Mouse (Mus musculus): Measurements from ENCODE around the gene Foxd2.

Gene Foxd2

GRCm38 (mm10) chr4:114909602-114910484 is 1.2 kb upstream of the Foxd2 start:
- peak; percentile 47 for DNase-seq

DNA sequence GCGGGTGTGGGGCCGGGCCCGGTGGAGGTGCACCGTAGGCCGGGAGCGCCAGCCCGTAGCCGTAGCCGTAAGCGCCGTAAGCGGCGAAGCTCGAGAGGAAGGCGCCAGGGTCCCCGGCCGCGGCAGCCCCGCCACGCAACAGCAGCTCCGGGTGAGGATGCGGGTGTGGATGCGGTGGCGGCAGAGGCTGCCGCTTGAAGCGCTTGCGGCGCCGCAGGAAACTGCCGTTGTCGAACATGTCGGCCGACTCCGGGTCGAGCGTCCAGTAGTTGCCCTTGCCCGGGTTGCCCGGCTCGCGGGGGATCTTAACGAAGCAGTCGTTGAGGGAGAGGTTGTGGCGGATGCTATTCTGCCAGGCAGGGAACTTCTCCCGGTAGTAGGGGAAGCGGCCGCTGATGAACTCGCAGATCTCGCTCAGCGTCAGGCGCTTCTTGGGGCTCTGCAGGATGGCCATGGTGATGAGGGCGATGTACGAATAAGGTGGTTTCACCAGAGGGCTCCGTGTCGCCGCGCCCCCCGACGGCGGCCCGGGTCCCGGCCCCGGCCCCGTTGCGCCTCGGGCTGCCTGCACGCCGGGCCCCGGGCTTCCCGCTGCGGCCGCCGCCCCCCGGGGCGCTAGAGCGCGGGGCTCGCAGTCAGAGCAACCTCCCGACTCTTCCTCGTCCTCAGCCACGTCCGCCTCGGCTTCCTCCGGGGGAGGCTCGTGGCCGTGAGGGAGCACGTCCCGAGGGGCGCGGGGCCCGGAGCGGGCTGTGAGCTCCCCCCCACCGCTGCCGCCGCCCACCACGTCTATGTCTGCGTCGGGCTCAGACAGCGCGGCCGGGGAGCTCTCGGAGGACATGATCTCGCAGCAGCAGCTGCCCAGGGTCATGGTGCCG is 483 bp downstream of the Foxd2 start:
- DNase-seq: no peak

- peak; percentile 23 for DNase-seq
Observed at GRCm38 (mm10) chr4:114907056-114907917, 1.4 kb downstream of the Foxd2 start.

DNA sequence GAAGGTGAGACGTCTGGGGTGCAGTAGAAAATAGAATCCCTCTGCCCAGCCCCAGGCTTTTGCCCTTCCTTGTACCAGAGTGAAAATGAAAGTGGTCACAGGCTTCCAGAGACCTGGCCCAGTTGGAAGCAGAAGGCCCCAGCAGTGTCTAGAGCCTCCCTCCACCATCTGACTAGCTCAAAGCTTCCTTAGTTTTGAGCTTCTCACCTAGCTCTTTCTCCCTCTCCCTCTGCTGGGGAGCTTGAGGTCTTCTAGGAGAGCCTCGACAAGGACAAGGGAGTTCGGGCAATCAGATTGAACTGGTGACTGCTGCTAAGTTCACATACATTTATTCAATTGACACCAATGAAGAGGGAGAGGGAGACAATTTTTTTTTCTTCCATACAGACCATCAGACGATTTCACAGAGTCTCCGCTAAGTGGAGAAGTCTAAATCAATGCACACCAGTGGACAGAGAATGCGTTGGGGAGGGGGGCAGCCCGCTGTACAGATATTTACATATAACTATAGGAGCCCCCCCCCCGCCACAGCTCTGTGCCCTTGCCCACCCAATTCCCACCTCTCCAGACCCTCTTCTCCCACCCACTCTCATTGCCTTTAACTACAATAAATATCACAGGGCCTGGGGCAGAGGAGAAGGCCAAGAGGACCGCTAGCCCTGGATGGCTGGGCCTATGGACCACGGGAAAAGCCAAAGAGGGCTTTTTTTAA is 2.5 kb downstream of the Foxd2 start:
- no peak for DNase-seq

DNA sequence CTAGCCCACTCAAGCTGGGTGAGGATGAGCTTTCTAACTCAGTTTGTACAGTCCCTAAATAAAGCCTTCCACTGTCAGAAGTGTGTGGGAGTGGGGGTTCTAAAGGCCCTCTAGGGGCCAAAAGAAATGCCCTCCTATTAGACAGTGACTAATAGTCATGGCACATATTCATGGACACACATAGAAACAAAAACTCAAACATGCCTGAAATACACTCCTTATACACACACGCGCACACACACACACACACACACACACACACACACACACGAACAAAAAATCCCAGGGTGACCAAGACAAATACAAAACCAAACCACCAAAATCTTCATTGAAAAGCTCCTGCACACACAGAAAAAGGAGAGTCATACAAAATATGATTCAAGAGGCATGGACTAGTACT is 3.2 kb downstream of the Foxd2 start:
- no peak for DNase-seq

DNA sequence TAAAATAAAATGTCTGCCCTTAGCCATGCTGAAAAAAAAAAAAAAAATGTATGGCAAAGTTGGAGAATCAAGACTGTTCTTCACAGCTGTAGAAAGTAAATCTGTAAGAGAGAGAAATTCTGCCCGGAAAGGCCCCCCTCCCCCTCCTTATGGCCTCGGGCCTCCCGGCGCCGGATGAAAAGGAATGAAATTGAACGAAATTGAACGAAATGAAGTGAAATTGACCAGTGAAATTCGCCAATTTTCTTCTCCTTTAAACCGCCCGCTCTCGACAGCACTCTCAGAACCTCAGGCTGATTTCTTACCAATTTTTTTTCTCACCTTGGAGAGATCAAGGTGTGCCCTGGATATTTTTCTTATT is 5.3 kb downstream of the Foxd2 start:
- DNase-seq: no peak

GRCm38 (mm10) chr4:114902641-114903421 is 5.8 kb downstream of the Foxd2 start:
- DNase-seq: no peak

GRCm38 (mm10) chr4:114901643-114902351 is 6.9 kb downstream of the Foxd2 start:
- DNase-seq: peak; percentile 23

DNA sequence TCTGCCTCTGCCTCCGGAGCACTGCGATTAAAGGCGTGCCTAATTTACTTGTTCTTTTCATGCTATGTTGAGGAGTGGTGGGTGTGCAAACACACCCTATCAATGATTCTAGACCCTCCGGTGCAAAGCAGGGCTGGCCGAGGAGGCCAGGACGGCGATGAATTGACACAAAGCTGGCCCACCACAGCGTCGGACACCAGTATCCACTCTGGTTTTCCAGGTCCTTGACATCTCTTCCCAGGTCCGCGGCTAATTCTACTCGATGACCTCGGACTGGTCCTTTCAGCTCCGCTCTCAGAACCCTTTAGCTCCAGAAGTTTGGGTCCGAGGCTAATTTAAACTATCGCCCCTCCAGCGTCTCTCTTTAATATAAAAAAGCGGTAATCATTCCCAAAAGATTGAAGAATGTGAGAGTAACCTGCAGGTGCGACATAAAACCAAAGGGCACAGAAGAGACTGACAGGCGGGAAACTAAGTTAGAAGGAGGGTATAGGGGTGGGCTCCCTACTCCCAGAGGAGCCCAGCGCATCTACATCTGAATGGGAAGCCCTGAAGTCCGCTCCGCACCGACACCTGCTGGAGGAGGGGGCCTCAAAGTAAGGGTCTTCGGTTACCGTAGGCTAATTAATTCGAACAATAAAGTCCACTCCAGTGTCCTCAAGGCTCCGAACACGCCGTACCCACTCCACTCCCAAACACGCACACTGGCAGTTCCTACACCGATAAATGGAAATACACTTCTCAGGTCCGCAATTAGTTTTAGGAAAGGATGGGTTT is 7.6 kb downstream of the Foxd2 start:
- DNase-seq: no peak

DNA sequence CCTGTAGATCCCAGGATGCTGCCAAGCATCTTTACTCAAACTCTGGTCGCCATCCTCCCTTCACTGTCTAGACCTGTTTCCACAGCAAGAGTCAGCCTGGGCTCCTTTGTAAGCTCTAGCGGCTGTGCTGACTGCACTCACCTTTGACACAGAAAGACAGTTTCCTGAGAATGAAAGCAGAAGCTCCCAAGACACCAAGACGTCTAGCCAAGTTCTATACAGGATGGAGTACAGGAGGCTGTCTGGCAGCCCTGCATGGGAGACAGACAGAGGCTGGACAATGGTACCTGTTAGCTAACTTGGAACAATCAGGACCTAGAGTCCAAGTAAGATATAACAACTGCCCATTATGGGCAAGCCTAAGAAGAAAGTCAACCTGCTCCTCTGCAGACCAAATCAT is 8.8 kb downstream of the Foxd2 start:
- DNase-seq: no peak

DNA sequence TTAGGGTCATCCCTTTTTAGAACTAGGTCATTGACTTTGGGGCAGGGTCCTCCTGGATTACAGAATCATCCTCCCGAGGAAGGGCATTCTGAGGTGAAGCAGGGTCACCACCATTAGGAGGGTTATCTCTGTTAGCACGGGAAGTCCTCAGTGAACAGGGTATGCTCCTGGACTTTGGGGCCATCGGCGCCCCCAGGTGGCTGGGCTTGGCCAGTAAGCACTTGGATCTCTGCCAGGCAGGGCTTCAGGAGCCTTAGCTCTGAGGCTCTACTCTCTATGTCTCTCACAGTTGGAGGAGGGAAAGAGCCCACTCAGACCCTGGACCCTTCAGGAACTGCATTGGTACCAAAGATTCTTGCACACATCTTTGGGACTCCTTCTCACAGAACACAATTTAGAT is 10.8 kb downstream of the Foxd2 start:
- peak; percentile 38 for DNase-seq

GRCm38 (mm10) chr4:114882232-114882631 is 26.4 kb downstream of the Foxd2 start:
- no peak for DNase-seq

- no peak for DNase-seq
Observed at GRCm38 (mm10) chr4:114876441-114876972, 32.2 kb downstream of the Foxd2 start.

GRCm38 (mm10) chr4:114869765-114870490 is 38.7 kb downstream of the Foxd2 start:
- peak; percentile 43 for DNase-seq

- DNase-seq: no peak
Observed at GRCm38 (mm10) chr4:114863166-114863565, 45.5 kb downstream of the Foxd2 start.

GRCm38 (mm10) chr4:114858426-114858825 is 50.2 kb downstream of the Foxd2 start:
- no peak for DNase-seq

Data from kidney, postnatal 14 days (tissue).